Mouse (Mus musculus) embryonic facial prominence, embryonic 11.5 days (tissue): ENCODE measurements at regions not wholly inside any gene's neighbourhood (a gene's known extent, or its start where the extent isn't known, plus 50 kb on each side); places are given as distances from the start of the nearest gene placed in this dataset.

Source experiments
- ATAC-seq: fragments of 200-750 bp; cut with Nextera tagmentation; replicated peaks from 2 replicates; pipeline ENCODE4 v1.8.0; 2017; ENCODE audit warnings: low read depth; ENCODE audit not compliant: insufficient number of reproducible peaks, low FRiP score, low TSS enrichment
- DNase-seq: peaks from one replicate; pipeline ENCODE4 v3.0.0-alpha.2; 2015; ENCODE audit warnings: low spot score
- H3K27ac ChIP-seq: fragments of 300-500 bp; sonication (generic); replicated peaks from 2 replicates; pipeline ENCODE4 v1.5.1; 2014; ENCODE audit warnings: mild to moderate bottlenecking, low read depth, low read length, control low read depth
- H3K27me3 ChIP-seq: fragments of 300-500 bp; sonication (generic); 2 replicates; pipeline ENCODE4 v1.6.1; 2014; ENCODE audit warnings: mild to moderate bottlenecking, low read length, moderate library complexity, mixed read lengths; ENCODE audit not compliant: control insufficient read depth, insufficient read depth
- H3K36me3 ChIP-seq: fragments of 300-500 bp; sonication (generic); replicated peaks from 2 replicates; pipeline ENCODE4 v1.6.1; 2014; ENCODE audit warnings: low read depth, mild to moderate bottlenecking, low read length, moderate library complexity, mixed read lengths; ENCODE audit not compliant: control insufficient read depth, insufficient read depth
- H3K4me1 ChIP-seq: fragments of 300-500 bp; sonication (generic); 2 replicates; pipeline ENCODE4 v1.6.1; 2014; ENCODE audit warnings: low read length, mixed read lengths; ENCODE audit not compliant: control insufficient read depth, insufficient read depth
- H3K4me2 ChIP-seq: fragments of 300-500 bp; sonication (generic); 2 replicates; pipeline ENCODE4 v1.6.1; 2014; ENCODE audit warnings: low read depth, mild to moderate bottlenecking, control low read depth, low read length, moderate library complexity
- H3K4me3 ChIP-seq: fragments of 300-500 bp; sonication (generic); 2 replicates; pipeline ENCODE4 v1.5.1; 2014; ENCODE audit warnings: low read depth, low read length, control low read depth
- H3K9ac ChIP-seq: fragments of 300-500 bp; sonication (generic); replicated peaks from 2 replicates; pipeline ENCODE4 v1.6.1; 2014; ENCODE audit warnings: mild to moderate bottlenecking, control low read depth, low read length
- H3K9me3 ChIP-seq: fragments of 300-500 bp; sonication (generic); replicated peaks from 2 replicates; pipeline ENCODE4 v1.6.1; 2016; ENCODE audit warnings: mild to moderate bottlenecking, low read length, inconsistent platforms, mixed read lengths; ENCODE audit not compliant: control insufficient read depth

DNA sequence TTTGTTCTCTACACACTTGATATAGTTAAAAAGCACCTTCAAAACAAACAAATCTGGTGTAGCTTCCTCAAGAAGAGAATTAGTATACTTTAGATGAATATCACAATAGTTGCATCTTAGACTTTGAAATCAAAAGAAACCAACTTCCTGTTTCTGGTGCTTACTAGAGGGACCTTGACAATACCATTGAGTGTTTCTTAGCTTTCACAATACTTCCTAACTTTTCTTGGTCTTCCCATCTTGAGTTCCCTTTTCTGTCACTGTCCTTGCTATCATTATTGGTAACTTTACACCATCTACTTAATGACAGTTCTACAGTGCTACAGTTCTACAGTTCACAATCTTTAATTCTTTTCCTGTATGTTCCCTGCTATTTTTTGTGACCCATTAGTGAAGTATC, 528.1 kb downstream of the H2al1n start:
- H3K4me1 ChIP-seq = no peaks in the 10 kb centered on the region
- DNase-seq = no peak

More for the DNA sequence above, 528.1 kb downstream of the H2al1n start:
- no peaks in the 10 kb centered on the region for H3K36me3 ChIP-seq
- H3K9ac ChIP-seq = no peak overlapping the region
- no peak for ATAC-seq
- H3K27ac ChIP-seq = no peak overlapping the region
- H3K4me2 ChIP-seq = no peak overlapping the region
- no peaks in the 10 kb centered on the region for H3K27me3 ChIP-seq
- no peak overlapping the region for H3K4me3 ChIP-seq
- no peaks in the 10 kb centered on the region for H3K9me3 ChIP-seq
